Mouse (Mus musculus): ENCODE data around the gene Cadm1.

The Cadm1 gene

GRCm38 (mm10) chr9:47548402-47548801, 18.4 kb downstream of the Cadm1 start:
- in situ Hi-C loops (cut with MboI, MseI): loop anchor here (25.0 kb wide), 1 partner anchor 1486 kb away; no protein-coding TSS in a partner anchor

GRCm38 (mm10) chr9:47548916-47549315, 18.9 kb downstream of the Cadm1 start:
- in situ Hi-C loops (cut with MboI, MseI): loop anchor here (25.0 kb wide), 1 partner anchor 1487 kb away; no protein-coding TSS in a partner anchor

- in situ Hi-C loops (cut with MboI, MseI): no loop called here
Observed at GRCm38 (mm10) chr9:47552960-47553575, 23.1 kb downstream of the Cadm1 start.

GRCm38 (mm10) chr9:47560726-47561125, 30.8 kb downstream of the Cadm1 start:
- in situ Hi-C loops (cut with MboI, MseI): no loop called here

- in situ Hi-C loops (cut with MboI, MseI): no loop called here
Observed at GRCm38 (mm10) chr9:47561596-47561995, 31.6 kb downstream of the Cadm1 start.

- in situ Hi-C loops (cut with MboI, MseI): no loop called here
Observed at GRCm38 (mm10) chr9:47565088-47565487, 35.1 kb downstream of the Cadm1 start.

GRCm38 (mm10) chr9:47567873-47568272, 37.9 kb downstream of the Cadm1 start:
- in situ Hi-C loops (cut with MboI, MseI): no loop called here

- in situ Hi-C loops (cut with MboI, MseI): no loop called here
Observed at GRCm38 (mm10) chr9:47570184-47570583, 40.2 kb downstream of the Cadm1 start.

GRCm38 (mm10) chr9:47571461-47571860, 41.5 kb downstream of the Cadm1 start:
- in situ Hi-C loops (cut with MboI, MseI): no loop called here

- in situ Hi-C loops (cut with MboI, MseI): no loop called here
Observed at GRCm38 (mm10) chr9:47572132-47572531, 42.2 kb downstream of the Cadm1 start.

- in situ Hi-C loops (cut with MboI, MseI): no loop called here
Observed at GRCm38 (mm10) chr9:47573456-47573855, 43.5 kb downstream of the Cadm1 start.

- in situ Hi-C loops (cut with MboI, MseI): no loop called here
Observed at GRCm38 (mm10) chr9:47574710-47575414, 44.9 kb downstream of the Cadm1 start.

GRCm38 (mm10) chr9:47575764-47576163, 45.8 kb downstream of the Cadm1 start:
- in situ Hi-C loops (cut with MboI, MseI): no loop called here

GRCm38 (mm10) chr9:47579464-47579863, 49.5 kb downstream of the Cadm1 start:
- in situ Hi-C loops (cut with MboI, MseI): no loop called here

GRCm38 (mm10) chr9:47581576-47582365, 51.8 kb downstream of the Cadm1 start:
- in situ Hi-C loops (cut with MboI, MseI): no loop called here

GRCm38 (mm10) chr9:47583241-47583640, 53.3 kb downstream of the Cadm1 start:
- in situ Hi-C loops (cut with MboI, MseI): no loop called here

- in situ Hi-C loops (cut with MboI, MseI): no loop called here
Observed at GRCm38 (mm10) chr9:47586176-47586575, 56.2 kb downstream of the Cadm1 start.

GRCm38 (mm10) chr9:47586839-47587238, 56.9 kb downstream of the Cadm1 start:
- in situ Hi-C loops (cut with MboI, MseI): no loop called here

GRCm38 (mm10) chr9:47587577-47588194, 57.7 kb downstream of the Cadm1 start:
- in situ Hi-C loops (cut with MboI, MseI): no loop called here

GRCm38 (mm10) chr9:47589832-47590231, 59.9 kb downstream of the Cadm1 start:
- in situ Hi-C loops (cut with MboI, MseI): no loop called here

GRCm38 (mm10) chr9:47601541-47601940, 71.6 kb downstream of the Cadm1 start:
- in situ Hi-C loops (cut with MboI, MseI): no loop called here

- in situ Hi-C loops (cut with MboI, MseI): no loop called here
Observed at GRCm38 (mm10) chr9:47603971-47604370, 74.0 kb downstream of the Cadm1 start.

All from regulatory T cell (primary cell).